Mouse (Mus musculus) gastrocnemius, postnatal 14 days (tissue): Measurements from ENCODE around the gene Rsrc1. TPM values are rescaled to one million over a fixed set of nuclear protein-coding genes. Genes with fewer than 3 reads are reported as not detected.
"Not testable (repeated sequence)": the region's sequence is repeated elsewhere in the genome, so short reads cannot be mapped to it uniquely, and the experiment has no call there.

Source experiments
- DNase-seq: peaks from one replicate; pipeline ENCODE4 v3.0.0; 2021; ENCODE audit warnings: mixed read lengths
- intact Hi-C: fragments of 180-260 bp; cut with DNase I; formaldehyde crosslinking; loops from one replicate; pipeline ENCODE4 v1.15.1; 2025; ENCODE audit warnings: low total_unique reads
- total RNA-seq, 2 experiments: library from RNA; stranded (reverse); gene quantifications; 2 replicates each; pipeline ENCODE4 v1.2.3; 2021

Gene Rsrc1
- total RNA-seq, 2 experiments from 2014 or later, result 17.0 to 19.1 TPM

DNA sequence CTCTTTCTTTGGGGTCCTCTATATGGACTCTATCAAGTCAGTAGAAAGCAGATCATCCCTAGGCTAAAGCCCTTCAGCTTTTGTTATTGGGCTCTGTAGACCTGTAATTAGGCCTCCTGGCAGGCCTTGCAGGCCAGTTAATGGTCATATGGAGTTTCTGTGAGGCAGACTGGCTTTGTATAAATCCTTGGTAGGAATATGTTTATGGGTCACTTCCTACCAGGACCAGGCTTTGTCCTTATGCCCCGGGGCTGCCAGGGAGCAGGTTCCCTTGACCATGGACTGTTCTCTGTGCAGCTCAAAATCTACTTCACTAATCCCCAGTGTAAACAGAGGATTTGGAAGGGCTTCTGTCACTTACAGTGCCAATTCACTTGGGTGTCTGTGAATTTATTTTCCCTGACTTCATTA lies 231.9 kb downstream of the Rsrc1 start:
- DNase-seq, result no peak
- intact Hi-C loops, result no loop called here

DNA sequence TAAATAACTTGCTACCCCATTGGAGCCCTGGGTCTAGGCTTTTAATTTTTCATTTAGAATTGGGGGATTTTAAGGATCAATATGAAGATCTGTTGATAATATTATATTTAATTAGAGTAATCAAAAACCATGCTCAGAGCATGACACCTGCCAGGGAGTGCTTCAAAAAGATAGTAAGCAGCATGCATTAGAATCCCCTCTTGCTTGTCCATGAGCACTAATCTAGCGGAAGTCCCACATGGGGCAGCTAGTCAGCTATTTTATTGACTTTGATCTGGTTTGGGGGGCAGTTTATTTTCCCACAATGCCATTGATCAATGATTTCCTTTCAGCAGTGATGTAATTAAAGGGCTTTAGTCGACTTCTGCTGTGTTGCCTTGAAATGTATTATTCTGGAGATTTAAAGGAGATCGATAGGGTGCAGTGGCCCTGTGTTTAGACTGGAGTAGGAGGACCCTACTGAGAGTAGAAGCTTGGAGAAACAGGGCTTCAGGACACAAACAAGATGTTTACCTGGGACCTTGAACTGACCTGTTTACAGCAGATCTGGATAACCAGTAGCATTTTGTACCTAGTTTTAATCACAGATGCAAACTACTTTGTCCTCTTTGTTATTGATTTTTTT lies 251.5 kb downstream of the Rsrc1 start:
- DNase-seq, result no peak
- intact Hi-C loops, result no loop called here

DNA sequence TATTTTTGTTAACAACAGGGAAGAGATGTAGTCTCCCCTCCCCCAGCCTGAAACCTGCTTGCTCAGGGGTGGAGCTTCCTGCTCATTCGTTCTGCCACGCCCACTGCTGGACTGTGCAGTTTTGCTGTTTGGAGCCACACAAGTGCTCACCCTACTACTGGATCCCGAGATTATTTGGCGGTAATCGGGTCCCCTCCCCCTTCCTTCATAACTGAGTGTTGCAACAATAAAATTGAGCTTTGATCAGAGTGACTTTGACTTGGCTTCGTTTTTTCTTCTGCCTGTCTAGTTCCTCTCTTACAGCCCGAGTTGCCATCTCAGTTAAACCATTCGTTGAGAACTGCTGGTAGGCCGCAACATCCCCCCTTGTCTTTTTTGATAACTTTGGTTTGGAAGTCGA lies 261.3 kb downstream of the Rsrc1 start:
- DNase-seq, intact Hi-C loops: not testable (repeated sequence)

DNA sequence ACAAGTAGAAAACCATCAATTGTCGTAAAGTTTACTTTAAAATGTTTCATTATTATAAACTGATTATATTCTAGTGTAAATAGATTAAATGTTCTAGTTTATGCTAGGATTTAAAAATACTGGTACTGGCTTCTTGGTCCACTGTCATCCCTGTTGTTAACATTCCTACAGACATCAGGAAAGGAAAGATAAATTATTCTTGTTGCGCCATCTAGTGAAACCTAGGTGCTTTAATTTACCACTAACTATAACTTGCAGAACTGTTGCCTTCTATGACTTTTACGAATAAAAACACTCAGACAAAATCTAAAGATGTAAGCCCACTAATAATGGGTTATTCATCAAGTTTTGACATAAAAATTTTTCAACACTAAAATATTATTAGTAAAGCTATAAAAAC lies 286.3 kb downstream of the Rsrc1 start:
- intact Hi-C loops, result loop anchor here (10.0 kb wide), 1 partner anchor 933 kb away; no protein-coding TSS in a partner anchor
- DNase-seq, result no peak

DNA sequence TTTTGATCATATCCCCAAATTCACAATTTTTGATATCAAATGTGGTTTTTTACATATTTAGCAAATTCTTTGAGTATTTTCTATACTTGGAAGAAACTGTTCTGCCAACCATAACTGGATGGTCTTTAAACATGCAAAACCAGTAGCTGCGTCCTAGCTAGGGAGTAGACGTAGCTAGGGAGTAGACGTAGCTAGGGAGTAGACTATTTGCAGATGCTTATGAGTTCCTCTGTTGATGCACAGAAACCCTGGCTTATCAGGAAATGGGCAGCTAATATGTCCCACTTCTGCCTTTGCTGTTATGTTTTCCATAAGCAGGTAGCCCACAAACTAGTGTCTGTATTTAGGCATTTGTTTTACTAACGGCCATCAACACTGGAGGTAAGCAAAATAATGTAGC lies 298.6 kb downstream of the Rsrc1 start:
- DNase-seq, result no peak
- intact Hi-C loops, result no loop called here

DNA sequence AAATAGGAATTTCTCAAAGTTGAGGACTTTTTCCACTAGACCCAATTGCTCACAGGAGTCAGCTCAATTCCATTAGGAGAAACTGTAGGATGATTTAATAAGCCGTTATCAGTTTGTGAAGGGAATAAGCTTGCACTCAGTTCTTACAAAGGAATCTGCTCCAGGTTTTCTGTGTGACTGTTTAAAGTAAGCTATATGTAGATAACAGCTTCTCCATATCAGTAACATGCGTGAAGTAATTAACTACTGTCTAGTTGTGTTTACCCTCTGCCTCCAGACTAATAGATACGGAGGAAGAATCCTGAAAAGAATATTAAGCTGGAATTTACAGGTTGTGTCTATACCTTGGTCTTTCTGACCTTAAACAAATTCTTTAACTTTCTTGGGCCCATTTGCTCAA lies 299.1 kb downstream of the Rsrc1 start:
- DNase-seq, result no peak
- intact Hi-C loops, result no loop called here

DNA sequence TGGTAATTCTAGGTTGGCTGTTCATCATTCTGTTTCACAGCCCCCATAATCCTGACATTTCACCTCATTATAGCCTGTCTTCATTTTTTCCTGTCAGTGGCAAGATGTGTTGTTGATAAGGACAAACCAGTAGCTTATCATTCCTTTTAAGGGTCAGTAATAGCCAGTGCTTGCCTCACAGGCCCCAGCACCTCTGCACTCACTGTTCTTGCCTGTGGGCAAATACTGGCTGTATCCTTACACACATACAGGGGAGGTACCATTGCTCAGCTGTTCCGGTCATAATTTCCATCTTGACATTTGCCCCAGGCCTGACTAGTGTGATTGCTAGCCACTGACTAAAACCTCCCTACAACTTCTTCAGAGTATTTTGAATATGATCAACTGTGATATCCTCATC lies 302.8 kb downstream of the Rsrc1 start:
- intact Hi-C loops, result no loop called here
- no peak for DNase-seq

DNA sequence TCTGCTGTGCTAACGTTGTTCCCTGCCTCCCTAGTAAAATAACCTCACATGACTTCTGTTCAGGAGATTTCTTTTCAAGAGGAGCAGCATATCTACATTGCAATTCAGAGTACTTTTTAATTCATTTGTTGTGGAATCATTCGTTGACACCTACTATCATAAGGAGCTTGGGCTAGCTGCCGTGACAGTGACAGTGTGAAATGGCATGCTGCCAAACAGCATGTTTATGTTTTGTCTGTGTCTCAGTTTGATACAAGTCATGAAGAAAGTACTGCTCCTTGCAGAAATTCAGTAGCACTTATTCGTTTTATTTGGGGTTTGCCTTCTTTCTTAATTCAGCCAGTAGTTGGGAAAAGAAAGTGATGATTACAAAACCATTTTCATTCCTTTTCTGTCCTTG lies 303.7 kb downstream of the Rsrc1 start:
- no peak for DNase-seq
- intact Hi-C loops, result no loop called here

DNA sequence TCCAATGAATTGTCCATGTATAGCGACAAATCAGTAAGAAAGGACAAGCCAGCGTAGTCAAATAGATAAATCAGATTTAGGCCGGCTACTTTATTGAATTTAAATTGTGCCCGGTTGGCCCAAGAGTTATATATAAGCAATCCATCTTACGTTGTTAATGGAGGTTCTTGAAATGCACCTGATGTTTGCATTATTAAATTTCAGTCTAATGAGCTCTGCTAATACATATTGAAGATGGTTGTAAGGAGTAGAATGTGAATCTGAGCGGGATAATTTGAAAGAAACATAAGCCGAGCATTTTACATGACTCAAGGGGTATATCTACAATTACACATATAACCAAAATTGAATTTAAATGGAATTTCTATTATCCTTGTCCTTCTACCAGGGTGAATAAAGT lies 307.5 kb downstream of the Rsrc1 start:
- intact Hi-C loops, result no loop called here
- no peak for DNase-seq

DNA sequence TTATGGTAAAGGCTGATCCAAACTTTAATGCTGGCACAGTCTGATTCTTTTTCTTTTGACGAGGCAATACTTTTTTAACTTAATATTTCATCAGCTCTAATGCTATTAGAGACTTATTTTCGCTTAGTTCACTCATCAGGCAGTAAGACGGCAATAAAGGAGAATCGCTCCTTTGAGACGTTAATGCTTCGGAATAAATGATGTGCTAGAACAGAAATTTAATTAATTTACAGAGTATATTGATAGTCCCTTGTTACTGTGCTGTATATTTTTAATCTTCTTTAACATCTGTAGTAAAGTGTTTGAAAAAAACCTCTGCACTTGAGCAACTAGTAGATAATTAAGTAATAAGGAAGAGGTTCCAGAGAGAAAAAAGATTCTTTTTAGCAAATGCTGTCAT lies 308.3 kb downstream of the Rsrc1 start:
- no peak for DNase-seq
- intact Hi-C loops, result no loop called here

DNA sequence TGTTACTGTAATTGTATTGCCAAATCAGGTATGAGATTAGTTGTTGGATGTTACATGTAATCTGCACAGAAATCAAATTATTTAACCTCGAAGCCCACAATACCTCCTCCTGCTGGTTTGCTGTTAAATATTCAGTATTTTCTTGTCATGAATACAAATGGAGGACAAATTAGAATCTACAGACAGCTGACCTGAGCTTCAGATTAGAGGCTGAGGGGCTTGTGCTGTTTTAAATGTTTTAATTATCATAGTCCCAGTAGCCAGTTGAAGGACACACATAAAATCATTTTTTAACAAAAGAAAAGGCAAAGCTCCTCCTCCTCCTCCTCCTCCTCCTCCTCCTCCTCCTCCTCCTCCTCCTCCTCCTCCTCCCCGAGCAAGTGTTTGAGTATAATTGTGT lies 327.5 kb downstream of the Rsrc1 start:
- intact Hi-C loops, result no loop called here
- no peak for DNase-seq

DNA sequence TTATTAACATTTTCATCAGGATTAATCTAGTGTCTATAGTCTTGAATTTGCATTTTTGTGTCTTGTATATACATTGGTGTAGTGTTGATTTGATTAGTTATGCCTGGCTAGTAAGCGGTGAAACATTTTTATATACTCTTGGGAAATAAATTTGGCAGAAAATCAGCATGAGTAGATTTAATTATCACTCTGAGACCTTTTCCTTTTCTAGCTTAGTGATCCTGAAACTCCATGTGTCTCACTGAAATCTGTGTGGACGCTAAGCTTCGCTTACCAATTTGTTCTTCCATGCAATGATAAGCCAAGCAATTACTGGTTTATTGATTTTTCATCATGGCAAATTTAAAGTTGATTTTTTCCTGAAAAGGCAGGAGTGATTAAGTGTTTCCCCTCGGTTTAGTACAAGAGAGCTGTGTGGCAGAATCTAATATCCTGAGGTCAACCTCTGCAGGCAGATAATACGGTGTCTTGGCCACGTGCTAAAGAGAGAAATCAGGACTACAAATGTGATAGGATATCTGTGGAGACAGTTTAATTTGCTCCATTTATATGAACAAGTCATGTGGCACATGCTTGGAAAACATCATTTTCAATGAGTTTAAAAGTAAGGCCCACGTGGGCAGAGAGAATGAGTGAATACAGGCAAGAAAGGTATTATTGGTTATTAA lies 328.6 kb downstream of the Rsrc1 start:
- intact Hi-C loops, result no loop called here
- DNase-seq, result no peak

DNA sequence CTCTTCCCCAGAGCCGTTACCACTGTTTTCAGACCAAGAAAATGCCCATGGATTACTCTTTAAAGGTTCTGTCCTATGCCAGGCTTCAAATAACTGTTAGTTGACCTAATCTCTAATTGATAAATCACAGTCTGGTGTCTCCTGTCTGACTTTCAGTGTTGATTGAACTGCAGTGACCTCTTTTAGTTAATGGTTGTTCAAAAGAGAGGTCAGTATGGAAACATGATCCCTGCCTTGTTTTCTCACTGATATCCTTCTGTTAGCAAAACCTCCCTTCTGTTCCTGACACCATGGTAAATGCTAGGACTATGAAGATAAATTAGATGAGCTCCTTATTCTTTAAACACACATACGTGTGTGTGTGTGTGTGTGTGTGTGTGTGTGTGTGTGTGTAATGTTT lies 330.2 kb downstream of the Rsrc1 start:
- DNase-seq, result no peak
- intact Hi-C loops, result no loop called here

DNA sequence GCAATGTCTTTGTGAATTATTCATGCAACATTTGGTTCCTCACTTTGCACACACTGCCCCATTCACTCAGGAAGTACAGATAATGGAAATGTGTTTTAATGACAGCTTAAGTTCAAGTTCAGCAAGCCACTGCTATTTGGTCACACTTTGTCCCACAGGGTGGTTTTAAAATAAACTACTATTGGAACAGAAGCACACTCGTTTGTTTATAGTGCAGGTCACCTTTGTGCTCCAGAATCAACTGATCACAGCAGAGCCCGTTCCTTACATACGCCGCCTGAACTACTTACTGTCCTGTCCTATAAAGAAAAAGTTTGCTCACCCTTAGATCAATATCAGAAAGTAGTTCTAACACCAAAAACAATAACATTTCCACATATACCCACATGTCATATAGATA lies 341.2 kb downstream of the Rsrc1 start:
- intact Hi-C loops, result no loop called here
- no peak for DNase-seq

DNA sequence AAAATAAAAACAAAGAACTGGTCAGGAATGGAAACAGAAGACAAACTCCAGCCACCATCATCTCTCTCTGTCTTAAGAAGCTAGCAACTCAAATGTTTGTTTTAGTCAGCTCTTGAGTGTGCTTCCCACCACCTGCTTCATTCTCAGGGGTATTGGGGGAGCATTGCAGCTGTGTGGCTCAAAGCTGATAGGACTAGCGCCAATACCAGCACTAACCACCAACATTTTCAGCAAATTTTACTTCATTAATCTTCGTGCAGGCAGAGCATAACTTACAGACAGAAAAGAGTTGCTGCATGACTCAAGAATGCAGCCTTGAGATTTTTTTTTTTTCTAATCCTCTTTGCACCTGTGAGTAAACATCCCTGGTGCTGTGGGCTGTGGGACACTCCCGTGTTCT lies 358.4 kb downstream of the Rsrc1 start:
- no peak for DNase-seq
- intact Hi-C loops, result no loop called here

DNA sequence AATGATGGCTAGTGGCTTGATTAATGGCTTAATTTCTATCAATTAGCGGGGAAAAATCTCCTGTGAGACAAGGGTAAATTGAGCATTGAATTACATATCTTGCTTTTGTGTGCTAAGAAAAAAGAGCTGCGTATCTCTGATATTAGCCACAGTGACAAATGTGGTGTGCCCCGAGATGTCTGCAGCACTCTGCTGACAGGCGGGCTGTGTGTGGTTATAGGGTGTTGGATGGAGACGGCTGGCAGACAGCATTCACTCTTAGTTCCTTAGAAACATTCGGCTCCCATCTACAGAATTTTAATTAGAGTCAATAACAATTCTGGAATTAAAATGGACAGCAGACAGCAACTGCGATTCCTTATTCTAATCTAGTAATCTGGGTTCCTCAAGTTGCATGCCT lies 359.7 kb downstream of the Rsrc1 start:
- intact Hi-C loops, result loop anchor here (5.0 to 10.0 kb wide), 2 partner anchors 929 to 1006 kb away; no protein-coding TSS in a partner anchor
- no peak for DNase-seq

DNA sequence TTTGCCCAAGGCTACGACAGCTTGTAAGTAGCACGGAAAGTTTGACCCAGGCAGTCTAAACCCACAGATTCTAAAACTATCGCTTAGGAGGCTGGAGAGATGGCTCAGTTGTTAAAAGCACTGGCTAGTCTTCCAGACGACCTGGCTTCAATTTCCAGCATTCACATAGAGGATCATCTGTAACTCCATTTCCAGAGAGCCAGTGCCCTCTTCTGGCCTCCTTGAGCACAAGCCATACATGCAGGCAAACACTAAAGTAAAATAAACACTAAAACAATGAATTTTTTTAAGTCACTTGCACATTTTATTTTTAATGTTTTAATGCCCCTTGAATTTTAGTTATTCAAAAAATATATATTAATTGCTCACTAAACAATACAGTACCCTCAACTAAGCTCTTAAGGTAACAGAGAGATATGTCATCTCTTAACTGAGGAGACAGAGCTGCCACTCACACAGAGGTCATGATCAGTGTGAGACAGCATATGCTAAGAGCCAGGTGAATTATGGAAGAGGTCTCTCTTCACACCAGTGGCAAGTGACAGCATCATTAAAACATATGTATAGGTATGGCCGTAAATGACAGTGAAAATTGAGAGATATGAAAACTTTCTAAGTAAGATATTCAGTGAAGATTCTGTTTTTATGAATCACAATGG lies 361.9 kb downstream of the Rsrc1 start:
- DNase-seq, result no peak
- intact Hi-C loops, result loop anchor here (5.0 to 10.0 kb wide), 2 partner anchors 931 to 1008 kb away; no protein-coding TSS in a partner anchor

DNA sequence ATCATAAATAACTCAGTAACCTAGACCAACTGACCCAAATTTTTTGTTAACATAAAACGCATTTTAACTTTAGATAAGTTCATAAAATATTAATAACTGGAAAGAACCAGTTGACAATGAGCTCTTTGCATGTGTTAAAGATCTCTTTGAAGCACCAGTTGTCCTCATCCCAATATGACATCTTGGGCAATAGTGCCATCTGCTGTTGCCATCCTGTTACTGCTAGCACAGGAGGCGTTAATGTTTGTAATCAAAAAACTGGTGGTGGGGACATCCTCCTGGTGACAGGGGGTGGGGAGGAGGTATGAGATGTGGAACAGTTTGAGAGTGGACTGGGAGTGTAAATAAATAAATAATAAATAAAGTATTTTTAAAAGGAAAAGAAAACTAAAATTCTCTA lies 363.4 kb downstream of the Rsrc1 start:
- peak; percentile 29 for DNase-seq
- intact Hi-C loops, result loop anchor here (5.0 to 10.0 kb wide), 2 partner anchors 932 to 1010 kb away; no protein-coding TSS in a partner anchor

DNA sequence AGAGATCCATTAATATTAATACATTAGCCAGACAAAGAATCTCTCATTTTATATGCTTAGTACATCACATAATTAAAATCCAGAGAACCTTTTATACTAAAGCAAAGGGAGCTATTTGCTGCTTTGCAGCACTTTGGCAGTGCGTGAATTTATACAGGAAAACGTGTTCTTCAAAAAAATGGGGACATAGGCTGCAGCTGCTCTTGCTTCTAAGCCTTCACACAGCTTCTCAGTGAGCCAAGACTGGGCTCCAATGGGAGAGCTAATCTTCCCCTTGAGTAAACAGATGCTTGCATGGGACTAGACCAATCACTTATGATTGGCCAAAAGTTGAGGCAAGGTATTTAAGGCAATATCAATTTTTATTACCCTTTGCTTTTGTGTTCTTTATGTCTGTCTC lies 365.5 kb downstream of the Rsrc1 start:
- intact Hi-C loops, result loop anchor here (10.0 kb wide), 1 partner anchor 1012 kb away; no protein-coding TSS in a partner anchor
- no peak for DNase-seq

DNA sequence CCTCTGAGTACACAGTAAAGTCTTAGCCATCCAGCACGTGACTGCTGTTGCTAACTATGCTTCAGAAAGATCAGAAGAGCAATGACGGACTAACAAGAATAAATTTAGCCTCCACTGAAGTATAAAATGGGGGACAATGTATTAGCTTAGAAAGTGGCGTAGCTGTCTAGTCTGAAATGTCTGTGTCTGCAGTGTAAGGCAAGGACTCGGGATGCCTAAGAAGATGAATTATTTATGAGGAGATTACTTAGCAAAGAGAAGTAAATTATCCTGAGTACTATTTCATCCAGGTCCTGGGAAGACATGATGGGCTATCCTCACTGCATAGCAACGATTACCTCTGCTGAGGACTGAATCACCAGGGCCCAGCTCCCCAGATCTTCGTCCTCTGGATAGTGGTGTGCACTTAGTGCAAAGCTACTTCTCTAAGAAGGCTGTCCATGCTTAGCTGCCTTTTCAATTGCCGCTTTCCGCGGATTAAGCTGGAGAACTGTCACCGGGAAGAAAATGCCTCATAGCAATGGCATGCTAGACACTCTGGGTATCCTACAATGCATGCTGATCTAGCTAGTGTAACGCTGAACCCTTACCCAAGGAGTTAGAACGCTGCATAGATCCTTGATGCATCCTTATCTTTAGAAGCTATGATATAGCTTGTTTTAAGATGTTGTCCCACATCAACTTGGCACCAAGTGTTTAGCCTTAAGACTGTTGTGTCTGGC lies 370.4 kb downstream of the Rsrc1 start:
- intact Hi-C loops, result loop anchor here (10.0 kb wide), 2 partner anchors 73 to 213 kb away; no protein-coding TSS in a partner anchor

More for the DNA sequence above, 370.4 kb downstream of the Rsrc1 start:
- DNase-seq, result no peak
